Mouse (Mus musculus) forebrain, embryonic 13.5 days (tissue): Measurements from ENCODE around the gene Net1. TPM values are rescaled to one million over a fixed set of nuclear protein-coding genes. Genes with fewer than 3 reads are reported as not detected.

ENCODE experiments used
- ATAC-seq: fragments of 200-750 bp; cut with Nextera tagmentation; 2 replicates; pipeline ENCODE4 v1.8.0; 2017
- H3K27ac ChIP-seq: fragments of 300-500 bp; sonication (generic); 2 replicates; pipeline ENCODE4 v1.5.1; 2015; ENCODE audit warnings: inconsistent platforms, mild to moderate bottlenecking, moderate library complexity
- H3K27me3 ChIP-seq: fragments of 300-500 bp; sonication (generic); 2 replicates; pipeline ENCODE4 v1.6.1; 2015; ENCODE audit warnings: mild to moderate bottlenecking, inconsistent platforms
- H3K36me3 ChIP-seq: fragments of 300-500 bp; sonication (generic); 2 replicates; pipeline ENCODE4 v1.6.1; 2015; ENCODE audit warnings: mild to moderate bottlenecking, inconsistent platforms; ENCODE audit not compliant: poor library complexity, severe bottlenecking
- H3K4me1 ChIP-seq: fragments of 300-500 bp; sonication (generic); 2 replicates; pipeline ENCODE4 v1.6.1; 2015; ENCODE audit warnings: inconsistent platforms
- H3K4me2 ChIP-seq: fragments of 300-500 bp; sonication (generic); 2 replicates; pipeline ENCODE4 v1.6.1; 2015; ENCODE audit warnings: inconsistent platforms, mild to moderate bottlenecking, moderate library complexity
- H3K4me3 ChIP-seq: fragments of 300-500 bp; sonication (generic); 2 replicates; pipeline ENCODE4 v1.5.1; 2015; ENCODE audit warnings: mild to moderate bottlenecking, inconsistent platforms
- H3K9ac ChIP-seq: fragments of 300-500 bp; sonication (generic); 2 replicates; pipeline ENCODE4 v1.6.1; 2015; ENCODE audit warnings: mild to moderate bottlenecking, inconsistent platforms
- H3K9me3 ChIP-seq: fragments of 300-500 bp; sonication (generic); replicated peaks from 2 replicates; pipeline ENCODE4 v1.6.1; 2016; ENCODE audit warnings: inconsistent platforms
- WGBS: fragments of 180-500 bp; shearing (Covaris S2); methylation state at CpG from one replicate; pipeline ENCODE4 v1.1.7; 2015; 5-methylcytosine and 5-hydroxymethylcytosine counted together
- polyA plus RNA-seq: library from polyadenylated mRNA; unstranded; fragments of >200 nt; fragmentation: Nextera tagmentation; extraction: Ambion mirVana; gene quantifications from 2 replicates; pipeline ENCODE4 v1.2.1, GENCODE M21; 2015

Net1 gene
- polyA plus RNA-seq, 1 experiment from 2014 or later: 24.1 TPM

- H3K4me1 ChIP-seq: no peaks in the 10 kb centered on the region
- 96% methylated on average over 7 of the region's 7 CpGs for WGBS
- H3K27ac ChIP-seq: no peak overlapping the region
- no peak overlapping the region for H3K9ac ChIP-seq
- no peak overlapping the region for H3K4me2 ChIP-seq
- H3K36me3 ChIP-seq: peaks cover 49% of the 10 kb centered on the region
- H3K4me3 ChIP-seq: no peak overlapping the region
- ATAC-seq: no peak
- no peaks in the 10 kb centered on the region for H3K27me3 ChIP-seq
- H3K9me3 ChIP-seq: no peaks in the 10 kb centered on the region
These were observed 31.4 kb downstream of the Net1 start for GRCm38 (mm10) chr13:3886663-3887062.

- H3K27ac ChIP-seq: no peak overlapping the region
- H3K4me2 ChIP-seq: no peak overlapping the region
- no peak overlapping the region for H3K9ac ChIP-seq
- H3K9me3 ChIP-seq: no peaks in the 10 kb centered on the region
- H3K4me3 ChIP-seq: no peak overlapping the region
- ATAC-seq: no peak
- WGBS: 55% methylated on average over 4 of the region's 4 CpGs
- H3K27me3 ChIP-seq: no peaks in the 10 kb centered on the region
- peaks cover 10% of the 10 kb centered on the region for H3K36me3 ChIP-seq
- H3K4me1 ChIP-seq: no peaks in the 10 kb centered on the region
These were observed 40.3 kb downstream of the Net1 start for GRCm38 (mm10) chr13:3877679-3878220.

GRCm38 (mm10) chr13:3877185-3877584 is 40.8 kb downstream of the Net1 start:
- Histone ChIP-seq H3K4me3 (no peak overlapping the region), H3K36me3 (peaks cover 10% of the 10 kb centered on the region), H3K9me3 (no peaks in the 10 kb centered on the region), H3K27me3 (no peaks in the 10 kb centered on the region), H3K9ac (no peak overlapping the region), H3K27ac (no peak overlapping the region), H3K4me1 (no peaks in the 10 kb centered on the region), H3K4me2 (no peak overlapping the region)
- WGBS: 72% methylated on average over 6 of the region's 6 CpGs
- no peak for ATAC-seq

GRCm38 (mm10) chr13:3876448-3876847 is 41.6 kb downstream of the Net1 start:
- peaks cover 3% of the 10 kb centered on the region; the same call in 1 of the 2 replicates for H3K36me3 ChIP-seq
- H3K9ac ChIP-seq: no peak overlapping the region
- no peak overlapping the region for H3K4me2 ChIP-seq
- no peaks in the 10 kb centered on the region for H3K27me3 ChIP-seq
- no peak overlapping the region for H3K27ac ChIP-seq
- no peak overlapping the region for H3K4me3 ChIP-seq
- H3K4me1 ChIP-seq: no peaks in the 10 kb centered on the region
- no peaks in the 10 kb centered on the region for H3K9me3 ChIP-seq
- 81% methylated on average over 6 of the region's 6 CpGs for WGBS
- no peak for ATAC-seq

- WGBS: 92% methylated on average over 4 of the region's 4 CpGs
- ATAC-seq: no peak
- no peaks in the 10 kb centered on the region for H3K9me3 ChIP-seq
These were observed 45.2 kb downstream of the Net1 start for GRCm38 (mm10) chr13:3872832-3873231.

GRCm38 (mm10) chr13:3869901-3870300 is 48.1 kb downstream of the Net1 start:
- no peak overlapping the region for H3K4me3 ChIP-seq

More at GRCm38 (mm10) chr13:3872832-3873231, 45.2 kb downstream of the Net1 start:
- no peak overlapping the region for H3K4me2 ChIP-seq
- H3K4me3 ChIP-seq: no peak overlapping the region
- no peak overlapping the region for H3K27ac ChIP-seq
- H3K4me1 ChIP-seq: no peaks in the 10 kb centered on the region
- no peaks in the 10 kb centered on the region for H3K36me3 ChIP-seq
- H3K9ac ChIP-seq: no peak overlapping the region
- H3K27me3 ChIP-seq: no peaks in the 10 kb centered on the region

GRCm38 (mm10) chr13:3867158-3867557 is 50.9 kb downstream of the Net1 start:
- Histone ChIP-seq H3K4me2 (no peak overlapping the region), H3K27ac (no peak overlapping the region), H3K27me3 (no peaks in the 10 kb centered on the region), H3K9ac (no peak overlapping the region), H3K4me1 (no peaks in the 10 kb centered on the region), H3K36me3 (no peaks in the 10 kb centered on the region), H3K4me3 (no peak overlapping the region), H3K9me3 (no peaks in the 10 kb centered on the region)
- WGBS: 83% methylated on average over 6 of the region's 6 CpGs
- no peak for ATAC-seq

More at GRCm38 (mm10) chr13:3869901-3870300, 48.1 kb downstream of the Net1 start:
- Histone ChIP-seq H3K9ac (no peak overlapping the region), H3K4me2 (no peak overlapping the region), H3K36me3 (no peaks in the 10 kb centered on the region), H3K4me1 (no peaks in the 10 kb centered on the region), H3K27me3 (no peaks in the 10 kb centered on the region), H3K27ac (no peak overlapping the region), H3K9me3 (no peaks in the 10 kb centered on the region)
- no peak for ATAC-seq

GRCm38 (mm10) chr13:3866355-3867052 is 51.5 kb downstream of the Net1 start:
- WGBS: 87% methylated on average over 8 of the region's 8 CpGs
- H3K9me3 ChIP-seq: no peaks in the 10 kb centered on the region
- ATAC-seq: no peak
- H3K4me2 ChIP-seq: no peak overlapping the region
- no peaks in the 10 kb centered on the region for H3K4me1 ChIP-seq
- H3K9ac ChIP-seq: no peak overlapping the region
- H3K36me3 ChIP-seq: no peaks in the 10 kb centered on the region
- H3K4me3 ChIP-seq: no peak overlapping the region
- no peak overlapping the region for H3K27ac ChIP-seq
- no peaks in the 10 kb centered on the region for H3K27me3 ChIP-seq

- Histone ChIP-seq H3K9ac (no peak overlapping the region), H3K27me3 (no peaks in the 10 kb centered on the region), H3K4me3 (no peak overlapping the region), H3K9me3 (no peaks in the 10 kb centered on the region), H3K4me2 (no peak overlapping the region), H3K27ac (no peak overlapping the region), H3K36me3 (no peaks in the 10 kb centered on the region), H3K4me1 (no peaks in the 10 kb centered on the region)
- ATAC-seq: no peak
- 87% methylated on average over 14 of the region's 14 CpGs for WGBS
These were observed 52.2 kb downstream of the Net1 start for GRCm38 (mm10) chr13:3865648-3866354.

GRCm38 (mm10) chr13:3862922-3863580 is 55.0 kb downstream of the Net1 start:
- WGBS: 93% methylated on average over 10 of the region's 10 CpGs

GRCm38 (mm10) chr13:3862325-3862724 is 55.7 kb downstream of the Net1 start:
- H3K36me3 ChIP-seq: no peaks in the 10 kb centered on the region
- ATAC-seq: no peak
- no peaks in the 10 kb centered on the region for H3K4me1 ChIP-seq
- WGBS: 79% methylated on average over 3 of the region's 3 CpGs
- H3K27ac ChIP-seq: no peak overlapping the region
- H3K9ac ChIP-seq: no peak overlapping the region
- H3K9me3 ChIP-seq: no peaks in the 10 kb centered on the region
- no peak overlapping the region for H3K4me3 ChIP-seq
- H3K27me3 ChIP-seq: no peaks in the 10 kb centered on the region
- no peak overlapping the region for H3K4me2 ChIP-seq

More at GRCm38 (mm10) chr13:3862922-3863580, 55.0 kb downstream of the Net1 start:
- Histone ChIP-seq H3K9me3 (no peaks in the 10 kb centered on the region), H3K27me3 (no peaks in the 10 kb centered on the region), H3K4me2 (no peak overlapping the region), H3K4me1 (no peaks in the 10 kb centered on the region), H3K36me3 (no peaks in the 10 kb centered on the region), H3K4me3 (no peak overlapping the region), H3K27ac (no peak overlapping the region), H3K9ac (no peak overlapping the region)
- ATAC-seq: no peak

GRCm38 (mm10) chr13:3861251-3861650 is 56.8 kb downstream of the Net1 start:
- no peaks in the 10 kb centered on the region for H3K9me3 ChIP-seq
- no peak overlapping the region for H3K4me2 ChIP-seq
- H3K4me1 ChIP-seq: no peaks in the 10 kb centered on the region
- H3K27ac ChIP-seq: no peak overlapping the region
- H3K27me3 ChIP-seq: no peaks in the 10 kb centered on the region
- H3K36me3 ChIP-seq: no peaks in the 10 kb centered on the region
- no peak overlapping the region for H3K4me3 ChIP-seq
- 90% methylated on average over 8 of the region's 8 CpGs for WGBS
- no peak for ATAC-seq
- no peak overlapping the region for H3K9ac ChIP-seq
